Mouse (Mus musculus) mouse embryonic stem cell (cell line): ENCODE results near the gene Frem3.
"Not testable (repeated sequence)": the region's sequence is repeated elsewhere in the genome, so short reads cannot be mapped to it uniquely, and the experiment has no call there.

Experiments
- in situ Hi-C, 2 experiments: fragments of 300-500 bp; cut with MboI; formaldehyde crosslinking; loops; 1 replicate in 1 of 2; 3 replicates in 1 of 2; pipeline ENCODE4 v1.14.3; 2019 to 2020; ENCODE audit warnings: low sequenced_read_pairs in 2 of 2, low pct_unique_long_range_greater_than_20kb in 1 of 2, mixed read lengths in 1 of 2; ENCODE audit not compliant: unreplicated experiment in 1 of 2

Gene Frem3

DNA sequence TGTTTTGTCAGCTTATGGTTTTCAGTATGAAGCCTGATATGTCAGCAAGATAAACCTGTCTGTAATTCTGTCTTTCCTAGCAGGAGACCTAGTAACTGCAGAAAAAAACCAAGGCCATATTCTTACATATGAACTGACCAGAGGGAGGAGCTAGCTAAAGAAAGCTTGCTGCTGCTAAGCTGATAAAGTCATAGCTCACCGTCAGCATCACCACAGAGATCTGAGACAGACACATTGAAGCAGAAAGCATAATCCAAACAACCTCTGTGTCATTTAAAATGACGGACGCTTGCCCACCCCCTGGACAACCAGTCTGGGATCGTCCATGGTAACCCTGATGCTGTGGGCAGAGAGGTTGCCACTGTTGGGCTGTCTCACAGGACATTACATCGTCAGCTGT is 71.7 kb downstream of the Frem3 start:
- in situ Hi-C loops, result loop anchor here (5.0 to 25.0 kb wide), 2 partner anchors 190 to 420 kb away; partner anchors contain the start of gene Gypa (in 1 of the 2)

DNA sequence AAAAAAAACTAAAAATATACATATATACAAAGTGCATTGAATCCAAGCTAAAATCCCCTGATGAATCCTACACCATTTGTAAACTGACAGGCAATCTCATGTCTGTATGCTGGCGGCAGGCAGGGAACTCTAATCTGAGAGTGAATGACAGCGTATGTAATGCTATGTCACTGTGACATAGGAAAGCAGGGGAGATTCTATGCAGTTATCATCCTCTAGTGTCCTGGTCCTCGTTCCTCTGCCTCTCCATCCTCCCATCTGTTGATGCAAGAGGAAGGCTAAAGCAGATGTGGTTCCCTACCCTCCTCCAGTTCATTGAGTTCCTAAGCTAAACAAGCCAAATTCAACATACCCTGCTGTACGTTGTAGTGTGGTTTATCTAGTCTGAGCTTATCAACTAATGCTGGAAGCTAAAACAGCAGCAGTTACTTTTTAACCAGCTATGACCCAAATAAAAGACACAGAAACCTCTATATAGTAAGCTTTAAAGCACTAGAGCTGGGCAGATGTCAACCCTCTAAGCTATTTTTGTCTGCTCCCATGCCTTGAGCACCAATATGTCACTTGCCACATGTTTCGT is 73.0 kb downstream of the Frem3 start:
- in situ Hi-C loops, result loop anchor here (5.0 to 25.0 kb wide), 2 partner anchors 192 to 422 kb away; partner anchors contain the start of gene Gypa (in 1 of the 2)

DNA sequence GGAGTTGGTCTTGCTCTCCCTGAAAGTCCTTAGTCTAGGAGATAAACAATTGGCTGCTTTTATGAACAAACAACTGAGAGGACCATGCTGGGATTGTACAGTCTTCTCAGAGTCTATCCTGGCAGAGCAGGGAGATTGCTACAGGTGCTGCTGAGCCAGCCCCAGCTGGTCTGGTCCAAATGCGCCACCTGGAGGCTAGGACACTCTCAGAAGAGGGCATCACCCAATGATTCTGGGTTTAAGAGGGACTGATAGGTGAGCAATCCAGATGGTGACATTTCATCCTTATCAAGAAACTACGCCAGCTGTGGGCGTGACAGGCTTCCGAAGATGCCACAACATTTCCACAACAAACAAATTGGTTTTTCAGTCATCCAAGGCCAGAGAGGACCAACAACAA is 77.3 kb downstream of the Frem3 start:
- in situ Hi-C loops, result loop anchor here in 1 of 2 experiments (25.0 kb wide), 1 partner anchor 426 kb away; no protein-coding TSS in a partner anchor

DNA sequence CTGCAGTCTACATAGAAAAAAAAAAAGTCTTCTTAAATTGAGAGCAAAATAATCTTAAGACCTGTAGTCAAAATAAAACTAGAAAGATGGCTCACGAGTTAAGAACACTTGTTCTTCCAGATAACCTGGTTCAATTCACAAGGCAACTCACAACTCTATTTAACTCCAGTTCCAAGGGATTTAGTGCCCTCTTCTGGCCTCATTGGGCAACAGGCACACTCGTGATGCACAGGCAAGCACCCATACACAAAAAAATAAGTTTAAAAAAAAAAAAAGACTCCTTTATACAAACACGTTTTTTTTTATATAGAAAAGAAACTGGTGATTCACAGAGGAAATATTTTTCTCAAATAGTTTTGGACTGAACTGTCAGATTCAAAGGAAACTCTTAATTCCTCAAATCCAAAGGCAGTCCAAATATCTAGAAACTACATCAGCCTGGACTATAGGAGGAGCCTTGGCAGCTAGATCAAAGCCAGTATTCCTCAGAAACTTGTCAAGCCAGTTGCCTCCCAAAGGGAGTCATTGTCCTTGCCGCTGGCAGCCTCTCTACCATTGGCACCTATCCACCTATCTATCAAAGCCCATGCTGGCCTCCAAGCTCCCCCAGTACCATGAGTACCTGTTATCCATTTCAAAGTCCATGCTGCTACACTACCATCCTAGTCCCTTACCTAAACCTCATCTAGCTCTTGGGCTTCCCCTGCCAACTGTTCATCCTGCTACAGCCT is 100.0 kb downstream of the Frem3 start:
- in situ Hi-C loops, result no loop called here

DNA sequence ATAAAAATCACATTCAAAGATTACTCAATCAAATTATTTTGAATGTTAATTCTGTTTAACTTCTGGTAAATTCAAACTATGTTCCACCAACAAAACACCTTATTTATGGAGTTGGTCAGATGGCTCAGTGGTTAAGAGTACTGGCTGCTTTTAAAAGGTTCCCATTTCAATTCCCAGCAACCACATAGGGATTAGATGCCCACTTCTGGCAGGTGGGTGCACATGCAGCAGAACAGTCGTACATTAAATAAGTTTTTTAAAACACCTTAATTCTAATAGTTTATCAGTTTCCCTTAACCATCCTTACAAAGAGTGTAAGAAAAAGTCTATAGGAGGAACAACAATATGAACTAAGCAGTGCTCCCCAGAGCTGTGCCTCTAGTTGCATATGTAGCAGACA is 103.6 kb downstream of the Frem3 start:
- in situ Hi-C loops, result no loop called here

DNA sequence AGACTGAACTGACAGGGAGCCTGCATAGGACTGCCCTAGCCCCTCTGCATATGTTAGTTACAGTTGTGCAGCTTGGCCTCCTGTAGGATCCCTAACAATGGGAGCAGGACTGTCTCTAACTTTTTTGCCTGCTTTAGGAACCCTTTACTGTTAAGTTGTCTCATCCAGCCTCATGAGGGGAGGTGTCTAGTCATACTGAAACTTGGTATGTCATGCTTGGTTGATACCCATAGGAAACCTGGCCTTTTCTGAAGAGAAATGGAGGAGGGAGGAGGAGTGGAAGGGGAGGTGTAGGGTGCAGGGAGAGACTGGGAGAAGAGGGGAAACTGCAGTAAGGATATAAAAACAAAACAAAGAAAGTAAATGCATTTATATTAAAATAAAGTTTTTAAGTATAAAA is 121.4 kb downstream of the Frem3 start:
- in situ Hi-C loops, result no loop called here

DNA sequence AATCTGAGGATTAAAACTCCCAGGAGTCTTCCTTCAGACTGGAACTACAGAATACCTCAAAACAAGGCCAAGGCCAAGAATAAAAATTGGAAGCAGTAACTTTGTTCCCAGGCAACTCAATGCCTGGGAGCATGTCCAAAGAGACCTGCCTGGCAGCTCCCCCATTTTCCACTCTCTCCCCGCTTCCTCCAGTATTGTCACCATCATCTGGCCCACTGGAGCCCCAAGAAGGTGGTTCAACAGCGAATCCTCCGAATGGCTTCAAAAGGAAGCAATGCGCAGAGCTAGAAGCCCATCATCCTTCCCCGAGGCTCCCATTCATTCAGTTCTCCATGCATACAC is 127.1 kb downstream of the Frem3 start:
- in situ Hi-C loops, result no loop called here

DNA sequence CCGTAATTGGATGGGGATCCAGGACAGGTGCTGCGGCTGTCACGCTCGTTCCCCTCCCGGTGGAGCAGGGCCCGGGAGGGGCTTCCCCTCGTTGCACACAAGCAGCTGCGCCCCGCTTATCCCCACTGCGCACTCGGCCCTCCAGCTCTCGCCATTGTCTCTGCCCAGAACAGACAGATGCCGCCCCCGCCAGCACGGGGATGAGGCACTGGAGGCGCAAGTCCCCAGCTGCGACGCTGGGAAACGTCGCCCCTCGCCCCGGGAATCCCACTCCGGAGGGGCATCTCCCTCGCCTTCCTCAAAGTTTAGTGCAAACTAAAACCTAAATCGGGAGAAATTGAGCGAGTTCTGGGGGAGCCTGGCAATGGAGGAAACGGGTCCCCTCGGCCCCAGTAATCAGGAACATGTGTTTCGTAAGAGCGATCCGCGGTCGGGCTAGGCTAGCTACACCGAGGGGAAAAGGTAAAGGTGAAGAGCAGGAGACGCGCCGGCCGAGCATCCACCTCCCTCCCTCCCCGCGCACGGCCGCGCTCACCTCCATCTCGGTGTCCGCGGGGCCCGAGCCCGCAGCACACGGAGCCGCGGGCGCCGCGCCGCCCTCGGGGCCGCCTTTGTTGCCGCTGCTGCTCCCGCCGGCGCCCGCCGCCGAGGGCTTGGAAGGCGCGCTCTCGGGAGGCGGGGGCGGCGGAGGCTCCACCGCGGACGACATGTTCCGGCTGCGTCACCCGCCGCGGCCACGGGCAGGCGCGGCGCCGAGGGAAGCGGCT is 127.7 kb downstream of the Frem3 start:
- in situ Hi-C loops, result no loop called here

DNA sequence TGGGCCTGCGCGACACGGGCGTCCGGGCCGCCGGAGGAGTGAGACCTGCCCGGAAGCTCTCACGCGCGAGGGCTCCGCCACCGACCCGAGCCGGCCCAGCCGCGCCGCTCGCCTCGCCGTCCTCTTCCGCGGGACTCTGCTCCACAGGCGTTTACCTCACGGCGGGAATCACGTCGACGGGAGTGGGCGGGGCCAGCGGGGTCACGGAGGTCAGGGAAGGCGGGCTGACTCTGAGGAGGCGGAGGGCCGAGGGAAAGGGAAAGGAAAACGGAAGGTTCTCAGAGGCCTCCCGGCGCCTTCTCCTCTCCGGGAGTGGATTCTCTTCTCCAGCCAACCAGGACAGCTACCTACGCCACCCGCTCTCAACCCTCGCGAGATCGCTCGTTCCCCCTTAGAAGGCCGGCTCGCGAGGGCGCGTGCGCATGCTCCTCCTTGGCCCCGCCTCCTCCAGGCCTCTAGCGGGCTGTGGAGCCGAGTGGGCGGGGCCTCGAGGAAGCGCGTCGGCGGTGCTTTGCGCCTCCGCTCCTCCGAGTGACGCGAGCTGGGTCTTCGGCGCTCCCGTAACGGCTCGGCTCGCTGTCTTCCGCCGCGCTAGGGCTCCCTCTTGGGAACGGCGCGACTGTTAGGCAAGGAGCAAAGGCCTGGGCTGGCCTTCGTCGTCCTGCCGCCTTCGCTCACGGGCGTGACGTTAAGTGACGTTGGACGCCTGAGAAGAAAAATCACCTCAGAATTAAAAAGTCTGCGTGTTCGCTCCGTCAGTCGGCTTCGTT is 128.5 kb downstream of the Frem3 start, which contains the start of gene Smarca5:
Smarca5 (minus strand) TSS at position 343 of the 770 bp plus-strand sequence.
- in situ Hi-C loops, result not testable (repeated sequence)

DNA sequence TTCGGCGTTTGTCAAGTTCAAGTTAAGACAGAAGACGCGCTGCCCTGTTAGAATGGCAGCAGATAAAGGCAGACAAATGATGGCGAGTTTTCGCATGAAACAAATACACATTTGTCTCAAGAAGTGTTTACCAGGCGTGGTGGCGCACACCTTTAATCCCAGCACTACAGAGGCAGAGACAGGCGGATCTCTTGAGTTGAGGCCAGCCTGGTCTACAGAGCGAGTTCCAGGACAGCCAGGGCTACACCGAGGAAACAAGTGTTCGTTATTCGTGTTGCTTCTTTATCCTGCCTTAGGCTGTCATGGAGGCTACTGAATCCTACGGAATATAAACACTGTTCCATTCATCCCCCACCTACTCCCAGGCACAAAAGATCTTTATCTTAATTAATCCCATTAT is 129.1 kb downstream of the Frem3 start:
- in situ Hi-C loops, result no loop called here
